8 mouse cellular contexts compared by ENCODE assay signal in genomic region chr1:160906057-160906557, GRCm38 (mm10). TPM values are rescaled to one million over a fixed set of nuclear protein-coding genes. Genes with fewer than 3 reads are reported as not detected.
DNase-seq lines count a peak whose midpoint lies in the region; ATAC-seq and TF ChIP-seq lines count a peak whose summit lies in the region.

TSS of gene Rc3h1 (plus strand) at chr1:160906418.

- dilution Hi-C loops in CH12.LX (cut with MboI; ENCODE audit: extremely low pct_ligation_motif_present, extremely low pct_unique_long_range_greater_than_20kb, low sequenced_read_pairs), result no loop called here

- H3K9me3 ChIP-seq in CH12.LX (replicated peaks; ENCODE audit: low read length), result no peaks in the 10 kb centered on the region
- H3K9me3 ChIP-seq in forebrain, embryonic 11.5 days (ENCODE audit: control insufficient read depth, low read length), result no peaks in the 10 kb centered on the region
- H3K9me3 ChIP-seq in heart, embryonic 16.5 days (replicated peaks; ENCODE audit: control insufficient read depth, low read length), result no peaks in the 10 kb centered on the region
- H3K9me3 ChIP-seq in liver, embryonic 15.5 days (replicated peaks), result no peaks in the 10 kb centered on the region
- no peaks in the 10 kb centered on the region for H3K9me3 ChIP-seq in neural tube, embryonic 12.5 days

- ATAC-seq in forebrain, embryonic 11.5 days (replicated peaks; ENCODE audit: low FRiP score), result peak; percentile 95
- peak; percentile 96 for ATAC-seq in heart, embryonic 16.5 days (replicated peaks; ENCODE audit: extremely low read depth, insufficient read depth, low FRiP score)
- ATAC-seq in liver, embryonic 15.5 days (ENCODE audit: insufficient read depth), result peak; percentile 96
- ATAC-seq in neural tube, embryonic 12.5 days (ENCODE audit: low FRiP score, low read depth), result peak; percentile 95

- peak; percentile 92 for TF ChIP-seq POLR2A in CH12.LX (IDR thresholded peaks at IDR 0.05; ENCODE audit: low read depth, low read length)

- H3K4me3 ChIP-seq in CH12.LX (replicated peaks in 1 of 3; ENCODE audit: low read depth in 2 of 3, low read length in 2 of 3, poor library complexity in 1 of 3), result peak within 1 kb of the TSS; percentile 75 to 98 (median 96)
- H3K4me3 ChIP-seq in forebrain, embryonic 11.5 days (ENCODE audit: low read depth, low read length), result peak within 1 kb of the TSS; percentile 93
- peak within 1 kb of the TSS; percentile 78 for H3K4me3 ChIP-seq in heart, embryonic 16.5 days (ENCODE audit: low read length)
- peak within 1 kb of the TSS; percentile 98 for H3K4me3 ChIP-seq in liver, embryonic 15.5 days (replicated peaks)
- H3K4me3 ChIP-seq in neural tube, embryonic 12.5 days, result peak within 1 kb of the TSS; percentile 95

- peaks cover 0 to 10% of the 10 kb centered on the region in 2 experiments for H3K36me3 ChIP-seq in CH12.LX (replicated peaks in 1 of 2; ENCODE audit: control insufficient read depth in 1 of 2, insufficient read depth in 1 of 2, low read length in 1 of 2)
- no peaks in the 10 kb centered on the region for H3K36me3 ChIP-seq in forebrain, embryonic 11.5 days (ENCODE audit: control insufficient read depth, insufficient read depth, low read length)
- H3K36me3 ChIP-seq in heart, embryonic 16.5 days (ENCODE audit: control insufficient read depth, insufficient read depth), result no peaks in the 10 kb centered on the region
- H3K36me3 ChIP-seq in liver, embryonic 15.5 days (replicated peaks), result no peaks in the 10 kb centered on the region
- H3K36me3 ChIP-seq in neural tube, embryonic 12.5 days, result no peaks in the 10 kb centered on the region

- peaks cover 33% of the 10 kb centered on the region for H3K79me2 ChIP-seq in CH12.LX (replicated peaks; ENCODE audit: control insufficient read depth, extremely low read depth, insufficient read depth, poor library complexity, severe bottlenecking)

- H3K4me1 ChIP-seq in CH12.LX (ENCODE audit: control insufficient read depth in 1 of 2, insufficient read depth in 2 of 2), result peaks cover 0 to 19% of the 10 kb centered on the region in 2 experiments; a peak in 2 of 4 replicates
- H3K4me1 ChIP-seq in forebrain, embryonic 11.5 days (replicated peaks; ENCODE audit: control insufficient read depth, insufficient read depth, low read length), result peaks cover 1% of the 10 kb centered on the region; the same call in 1 of the 2 replicates
- H3K4me1 ChIP-seq in heart, embryonic 16.5 days (ENCODE audit: control insufficient read depth, insufficient read depth, low read length), result peaks cover 19% of the 10 kb centered on the region
- peaks cover 37% of the 10 kb centered on the region for H3K4me1 ChIP-seq in liver, embryonic 15.5 days (replicated peaks)
- H3K4me1 ChIP-seq in neural tube, embryonic 12.5 days, result peaks cover 11% of the 10 kb centered on the region

- in situ Hi-C loops in CH12.LX (cut with MboI; ENCODE audit: low pct_ligation_motif_present, low pct_unique_long_range_greater_than_20kb, low sequenced_read_pairs), result no loop called here

- peak within 1 kb of the TSS; percentile 87 for H3K4me2 ChIP-seq in CH12.LX (ENCODE audit: insufficient read depth, low read depth, poor library complexity, severe bottlenecking)
- H3K4me2 ChIP-seq in forebrain, embryonic 11.5 days (ENCODE audit: low read depth, low read length, severe bottlenecking), result peak within 1 kb of the TSS; percentile 79
- H3K4me2 ChIP-seq in heart, embryonic 16.5 days (ENCODE audit: low read depth, low read length), result peak within 1 kb of the TSS; percentile 71
- H3K4me2 ChIP-seq in liver, embryonic 15.5 days, result peak within 1 kb of the TSS; percentile 81
- H3K4me2 ChIP-seq in neural tube, embryonic 12.5 days (replicated peaks), result peak within 1 kb of the TSS; percentile 73

- no peak for TF ChIP-seq RAD21 in CH12.LX (IDR thresholded peaks at IDR 0.05; ENCODE audit: low read depth, low read length)

- peak; percentile 88 for DNase-seq in CH12.LX (ENCODE audit: extremely low read depth)
- DNase-seq in c-Kit-positive CD71-positive TER-119-negative erythroid progenitor cells, embryonic 14.5 days (ENCODE audit: low read depth), result peak; percentile 86
- peak; percentile 99 for DNase-seq in forebrain, embryonic 11.5 days (ENCODE audit: low spot score)
- DNase-seq in kidney, postnatal 36 days, result peak; percentile 94 to 97
- peak; percentile 81 for DNase-seq in telencephalon, adult 2 months (ENCODE audit: low read depth, low spot score)

- no peak for TF ChIP-seq CTCF in CH12.LX (conservative IDR thresholded peaks at IDR 0.05 in 1 of 2, IDR thresholded peaks at IDR 0.05 in 1 of 2; ENCODE audit: low read depth in 2 of 2, low read length in 2 of 2)

- peaks cover 9% of the 10 kb centered on the region for H3K27me3 ChIP-seq in CH12.LX (replicated peaks)
- H3K27me3 ChIP-seq in forebrain, embryonic 11.5 days (ENCODE audit: control insufficient read depth, insufficient read depth, low read length), result no peaks in the 10 kb centered on the region
- H3K27me3 ChIP-seq in heart, embryonic 16.5 days (ENCODE audit: control insufficient read depth, insufficient read depth, low read length), result no peaks in the 10 kb centered on the region
- H3K27me3 ChIP-seq in liver, embryonic 15.5 days, result peaks cover 15% of the 10 kb centered on the region; the same call in 1 of the 2 replicates
- no peaks in the 10 kb centered on the region for H3K27me3 ChIP-seq in neural tube, embryonic 12.5 days (replicated peaks)

- no peak; the same call in 1 of the 2 replicates for TF ChIP-seq EP300 in CH12.LX (IDR thresholded peaks at IDR 0.05; ENCODE audit: low read length)

- peak within 1 kb of the TSS; percentile 55 for H3K27ac ChIP-seq in CH12.LX (ENCODE audit: insufficient read depth, low read depth)
- H3K27ac ChIP-seq in forebrain, embryonic 11.5 days (ENCODE audit: low read depth, low read length), result peak within 1 kb of the TSS; percentile 73
- peak within 1 kb of the TSS; percentile 91 for H3K27ac ChIP-seq in heart, embryonic 16.5 days (ENCODE audit: low read length)
- peak within 1 kb of the TSS; percentile 96 for H3K27ac ChIP-seq in liver, embryonic 15.5 days (replicated peaks)
- H3K27ac ChIP-seq in neural tube, embryonic 12.5 days, result peak within 1 kb of the TSS; percentile 86

- WGBS in forebrain, embryonic 11.5 days, result under 1% methylated on average over 36 of the region's 45 CpGs
- WGBS in heart, embryonic 16.5 days, result under 1% methylated on average over 43 of the region's 45 CpGs
- WGBS in liver, embryonic 15.5 days (ENCODE audit: insufficient replicate concordance), result under 1% methylated on average over 45 of the region's 45 CpGs
- WGBS in neural tube, embryonic 12.5 days, result under 1% methylated on average over 45 of the region's 45 CpGs

- peak within 1 kb of the TSS; percentile 85 for H3K9ac ChIP-seq in CH12.LX (ENCODE audit: insufficient read depth, low read depth)
- peak within 1 kb of the TSS; percentile 94 for H3K9ac ChIP-seq in forebrain, embryonic 11.5 days (ENCODE audit: low read length)
- peak within 1 kb of the TSS; percentile 95 for H3K9ac ChIP-seq in heart, embryonic 16.5 days (ENCODE audit: low read length)
- peak within 1 kb of the TSS; percentile 99 for H3K9ac ChIP-seq in liver, embryonic 15.5 days
- peak within 1 kb of the TSS; percentile 98 for H3K9ac ChIP-seq in neural tube, embryonic 12.5 days

TF ChIP-seq in CH12.LX, 34 proteins besides CTCF, POLR2A, EP300 and RAD21 (continues in another document):
- TF ChIP-seq TBP (conservative IDR thresholded peaks at IDR 0.05; ENCODE audit: low read depth, low read length), result 0 out of 2 replicates have a peak, but pooled peaks have one; percentile 29
- TF ChIP-seq POLR2AphosphoS2 (IDR thresholded peaks at IDR 0.05; ENCODE audit: low read depth, low read length), result peak; percentile 60; the same call in 1 of the 2 replicates
- TF ChIP-seq CHD1 (IDR thresholded peaks at IDR 0.05; ENCODE audit: low read depth, low read length), result no peak
- TF ChIP-seq MAFK (IDR thresholded peaks at IDR 0.05; ENCODE audit: insufficient replicate concordance, low read length), result no peak
- 0 out of 2 replicates have a peak, but pooled peaks have one; percentile 27 for TF ChIP-seq MEF2A (IDR thresholded peaks at IDR 0.05; ENCODE audit: borderline replicate concordance, low read depth, low read length)
- peak; percentile 57; the same call in 1 of the 2 replicates for TF ChIP-seq IRF4 (IDR thresholded peaks at IDR 0.05; ENCODE audit: low read depth, low read length)
- peak; percentile 67 for TF ChIP-seq HCFC1 (IDR thresholded peaks at IDR 0.05; ENCODE audit: low read depth, low read length)
- TF ChIP-seq USF2 (conservative IDR thresholded peaks at IDR 0.05; ENCODE audit: low read depth, low read length), result no peak
- TF ChIP-seq UBTF (IDR thresholded peaks at IDR 0.05; ENCODE audit: low read depth, low read length), result no peak
- peak; percentile 85 for TF ChIP-seq TCF12 (IDR thresholded peaks at IDR 0.05; ENCODE audit: low read depth, low read length)
- TF ChIP-seq ZMIZ1 (IDR thresholded peaks at IDR 0.05; ENCODE audit: low read depth, low read length), result peak; percentile 51; the same call in 1 of the 2 replicates
- TF ChIP-seq ELF1 (IDR thresholded peaks at IDR 0.05; ENCODE audit: low read depth, low read length), result peak; percentile 80
- peak; percentile 62; the same call in 1 of the 2 replicates for TF ChIP-seq MXI1 (IDR thresholded peaks at IDR 0.05; ENCODE audit: low read depth, low read length)
- TF ChIP-seq MAZ (IDR thresholded peaks at IDR 0.05; ENCODE audit: low read depth, low read length), result peak; percentile 89
- TF ChIP-seq BHLHE40 (IDR thresholded peaks at IDR 0.05; ENCODE audit: low read depth, low read length), result peak; percentile 26; the same call in 1 of the 2 replicates
- no peak for TF ChIP-seq USF1 (IDR thresholded peaks at IDR 0.05; ENCODE audit: low read depth, low read length)
- TF ChIP-seq E2F4 (IDR thresholded peaks at IDR 0.05; ENCODE audit: insufficient replicate concordance, low read depth, low read length), result no peak
- no peak for TF ChIP-seq MAX (IDR thresholded peaks at IDR 0.05; ENCODE audit: low read length)
- no peak for TF ChIP-seq GABPA (IDR thresholded peaks at IDR 0.05; ENCODE audit: insufficient replicate concordance, low read depth, low read length)
- TF ChIP-seq ZKSCAN1 (IDR thresholded peaks at IDR 0.05; ENCODE audit: borderline replicate concordance, low read depth, low read length), result no peak
- TF ChIP-seq NELFE (IDR thresholded peaks at IDR 0.05; ENCODE audit: low read depth, low read length), result peak; percentile 75
- TF ChIP-seq NRF1 (IDR thresholded peaks at IDR 0.05; ENCODE audit: low read depth, low read length), result 0 out of 2 replicates have a peak, but pooled peaks have one; percentile 19

RNA-seq across cellular contexts. Expression of gene Rc3h1, which starts in this region (rescaled TPM):
- total RNA-seq in CH12.LX (2012; rRNA removed), result 22.5 and 25.3 TPM in 2 replicates
- total RNA-seq in CH12.LX (2014; rRNA removed), result 19.7 and 21.7 TPM in 2 replicates
- polyA plus RNA-seq in CH12.LX (2012; ENCODE audit: insufficient read length, low read depth), result 11.7 and 17.8 TPM in 2 replicates
- polyA plus RNA-seq in forebrain, embryonic 11.5 days (2014; fragmentation: Nextera tagmentation; extraction: Ambion mirVana), result 7.8 and 9.0 TPM in 2 replicates
- polyA plus RNA-seq in heart, embryonic 16.5 days (2015; fragmentation: Nextera tagmentation; extraction: Ambion mirVana), result 5.8 and 6.5 TPM in 2 replicates
- 3.9 and 4.8 TPM in 2 replicates for polyA plus RNA-seq in liver, embryonic 15.5 days (2015; fragmentation: Nextera tagmentation; extraction: Ambion mirVana)
- 8.7 and 8.8 TPM in 2 replicates for polyA plus RNA-seq in neural tube, embryonic 12.5 days (2016; fragmentation: Nextera tagmentation; extraction: Ambion mirVana)

Comparison
In these comparisons a context has a peak if more than half of its experiments do, and no peak if none do; other contexts are left out.
1. Peak in every context shown above with its lines: DNase-seq, ATAC-seq, H3K4me3 ChIP-seq and H3K27ac ChIP-seq.